Mouse (Mus musculus) bone marrow, adult 2 months (tissue): Measurements from ENCODE around the gene Prrt3.

Experiments
- CTCF ChIP-seq: fragments of 200-500 bp; IDR thresholded peaks from 2 replicates; pipeline ENCODE4 v1.5.1; 2011; ENCODE audit warnings: low read length, control low read depth; ENCODE audit not compliant: control insufficient read depth, insufficient read depth
- POLR2A ChIP-seq: fragments of 200-500 bp; IDR thresholded peaks from 2 replicates; pipeline ENCODE4 v1.6.1; 2011; ENCODE audit warnings: low read depth, mild to moderate bottlenecking, control low read depth, low read length, borderline replicate concordance; ENCODE audit not compliant: control insufficient read depth

GRCm38 (mm10) chr6:113495071-113495675 is 6.6 kb downstream of the Prrt3 start:
- TF ChIP-seq CTCF (no peak), POLR2A (no peak)
